Mouse (Mus musculus): ENCODE results near the gene H2al1a. TPM values are rescaled to one million over a fixed set of nuclear protein-coding genes. Genes with fewer than 3 reads are reported as not detected.
"Not testable (repeated sequence)": the region's sequence is repeated elsewhere in the genome, so short reads cannot be mapped to it uniquely, and the experiment has no call there.

H2al1a gene
- polyA plus RNA-seq, 1 experiment: not detected

DNA sequence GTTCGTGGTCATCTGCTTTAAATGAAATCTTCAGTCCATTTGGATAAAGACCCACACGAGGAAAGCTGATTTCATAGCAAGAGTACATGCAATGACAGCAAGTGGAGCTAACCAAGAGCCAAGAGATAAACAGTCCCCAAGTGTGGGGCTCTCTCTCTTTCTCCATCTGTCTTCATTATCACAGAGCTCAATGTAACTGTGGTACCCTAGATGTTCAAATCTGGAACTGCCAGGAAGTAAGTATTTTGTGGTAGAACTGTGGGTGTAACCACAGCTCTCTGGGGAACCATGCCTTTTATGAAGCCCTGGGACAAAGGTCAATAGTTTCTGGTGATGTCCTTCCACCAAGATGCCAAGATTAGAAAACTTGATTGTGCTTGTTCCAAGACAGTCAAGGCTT, 18.3 kb upstream of the H2al1a start:
- H3K4me1 ChIP-seq (ENCODE audit: control insufficient read depth, insufficient read depth, low read length): no peaks in the 10 kb centered on the region
- H3K4me3 ChIP-seq (ENCODE audit: insufficient read depth, low read length): no peak overlapping the region
- H3K27ac ChIP-seq (ENCODE audit: insufficient read depth, low read length): no peak overlapping the region
- TF ChIP-seq POLR2A (IDR thresholded peaks at IDR 0.05; ENCODE audit: low read depth, low read length) (no peak), CTCF (IDR thresholded peaks at IDR 0.05; ENCODE audit: borderline replicate concordance, insufficient read depth, low read length) (no peak)

DNA sequence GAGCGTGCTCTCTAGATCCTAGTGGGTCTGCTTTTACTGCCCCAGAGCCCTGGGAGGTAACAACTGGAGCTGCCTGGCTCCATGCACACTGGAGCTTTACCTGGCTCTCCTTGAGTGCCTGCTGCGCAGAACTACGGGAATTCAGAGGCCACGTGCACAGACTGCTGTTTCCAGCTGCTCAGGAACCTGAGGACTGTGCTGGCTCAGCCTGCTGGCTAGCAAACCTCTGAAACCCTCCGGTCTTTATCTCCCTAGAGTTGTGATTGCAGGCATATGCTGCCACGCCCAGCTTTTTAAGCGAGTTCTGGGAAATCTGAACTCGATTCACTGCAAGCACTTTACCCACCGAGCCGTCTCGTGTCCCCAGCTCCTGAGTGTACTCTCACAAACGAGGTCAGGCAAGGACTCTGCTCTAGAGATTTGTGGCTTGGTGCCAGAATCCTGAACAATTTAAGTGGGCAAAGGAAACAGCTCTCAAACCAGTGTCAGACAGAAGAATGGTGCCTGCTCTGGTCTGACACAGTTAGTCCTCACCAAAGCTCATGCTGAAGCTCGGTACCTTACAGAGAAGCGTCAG, 10.7 kb upstream of the H2al1a start:
- TF ChIP-seq CTCF (IDR thresholded peaks at IDR 0.05; ENCODE audit: borderline replicate concordance, insufficient read depth, low read length) (no peak), POLR2A (IDR thresholded peaks at IDR 0.05; ENCODE audit: low read depth, low read length) (no peak)
- Histone ChIP-seq H3K4me1 (ENCODE audit: control insufficient read depth, insufficient read depth, low read length) (no peaks in the 10 kb centered on the region), H3K4me3 (ENCODE audit: insufficient read depth, low read length) (no peak overlapping the region), H3K27ac (ENCODE audit: insufficient read depth, low read length) (no peak overlapping the region)

DNA sequence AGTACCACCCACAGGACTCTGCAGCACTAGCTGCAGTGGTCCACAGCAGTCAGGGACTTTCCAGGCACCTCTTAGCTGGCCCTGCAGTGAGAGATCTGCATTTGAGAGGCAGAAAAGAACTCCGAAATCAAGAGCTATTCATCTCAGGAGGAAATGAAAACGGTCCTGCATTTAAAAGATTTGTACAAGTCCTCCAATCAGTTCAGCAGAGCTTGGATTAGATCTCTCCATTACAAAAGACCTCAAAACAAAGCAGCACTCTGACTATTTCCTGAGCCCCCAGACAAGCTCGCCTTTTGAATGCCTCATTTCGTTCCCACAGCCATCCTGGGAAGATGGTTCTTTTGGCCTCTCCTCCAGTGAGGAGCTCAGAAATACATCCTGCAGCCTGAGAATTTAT, 9.8 kb upstream of the H2al1a start:
- no peak overlapping the region for H3K27ac ChIP-seq (ENCODE audit: insufficient read depth, low read length)
- TF ChIP-seq POLR2A (IDR thresholded peaks at IDR 0.05; ENCODE audit: low read depth, low read length): no peak
- TF ChIP-seq CTCF (IDR thresholded peaks at IDR 0.05; ENCODE audit: borderline replicate concordance, insufficient read depth, low read length): no peak

DNA sequence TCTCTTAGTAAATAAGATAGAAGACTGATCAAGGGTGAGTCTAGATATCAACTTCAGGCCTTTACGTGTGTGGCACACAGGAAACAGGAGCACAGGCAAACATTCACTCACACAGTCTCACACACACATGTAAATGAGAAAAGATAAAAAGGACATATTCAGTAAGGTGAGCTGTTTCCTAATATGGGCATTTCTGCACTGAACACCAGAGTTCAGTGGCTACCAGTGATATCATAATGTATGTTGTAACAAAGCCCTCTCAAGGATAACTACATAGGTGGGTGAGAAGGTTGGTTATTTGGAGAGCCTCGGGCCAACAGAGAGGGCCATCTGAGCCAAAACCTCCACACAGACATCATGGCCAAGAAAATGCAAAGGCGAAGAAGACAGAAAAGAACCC, 3.1 kb downstream of the H2al1a start, which contains the start of gene H2al1b:
Gene H2al1b (plus strand): TSS at position 301 of the 400 bp plus-strand sequence.
- not testable (repeated sequence) for H3K4me3 ChIP-seq (ENCODE audit: insufficient read depth, low read length); H3K4me1 ChIP-seq (ENCODE audit: control insufficient read depth, insufficient read depth, low read length); H3K27ac ChIP-seq (ENCODE audit: insufficient read depth, low read length)

More for the DNA sequence above, 9.8 kb upstream of the H2al1a start:
- H3K4me3 ChIP-seq (ENCODE audit: insufficient read depth, low read length): no peak overlapping the region
- no peaks in the 10 kb centered on the region for H3K4me1 ChIP-seq (ENCODE audit: control insufficient read depth, insufficient read depth, low read length)

DNA sequence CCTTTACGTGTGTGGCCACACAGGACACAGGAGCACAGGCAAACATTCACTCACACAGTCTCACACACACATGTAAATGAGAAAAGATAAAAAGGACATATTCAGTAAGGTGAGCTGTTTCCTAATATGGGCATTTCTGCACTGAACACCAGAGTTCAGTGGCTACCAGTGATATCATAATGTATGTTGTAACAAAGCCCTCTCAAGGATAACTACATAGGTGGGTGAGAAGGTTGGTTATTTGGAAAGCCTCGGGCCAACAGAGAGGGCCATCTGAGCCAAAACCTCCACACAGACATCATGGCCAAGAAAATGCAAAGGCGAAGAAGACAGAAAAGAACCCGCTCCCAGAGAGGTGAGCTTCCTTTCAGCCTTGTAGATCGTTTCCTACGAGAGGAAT, 6.3 kb downstream of the H2al1a start, which contains the start of gene H2al1c:
Gene H2al1c (plus strand): TSS at position 301 of the 400 bp plus-strand sequence.
- not testable (repeated sequence) for H3K27ac ChIP-seq (ENCODE audit: insufficient read depth, low read length); H3K4me3 ChIP-seq (ENCODE audit: insufficient read depth, low read length); H3K4me1 ChIP-seq (ENCODE audit: control insufficient read depth, insufficient read depth, low read length)

DNA sequence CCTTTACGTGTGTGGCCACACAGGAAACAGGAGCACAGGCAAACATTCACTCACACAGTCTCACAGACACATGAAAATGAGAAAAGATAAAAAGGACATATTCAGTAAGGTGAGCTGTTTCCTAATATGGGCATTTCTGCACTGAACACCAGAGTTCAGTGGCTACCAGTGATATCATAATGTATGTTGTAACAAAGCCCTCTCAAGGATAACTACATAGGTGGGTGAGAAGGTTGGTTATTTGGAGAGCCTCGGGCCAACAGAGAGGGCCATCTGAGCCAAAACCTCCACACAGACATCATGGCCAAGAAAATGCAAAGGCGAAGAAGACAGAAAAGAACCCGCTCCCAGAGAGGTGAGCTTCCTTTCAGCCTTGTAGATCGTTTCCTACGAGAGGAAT, 9.5 kb downstream of the H2al1a start, which contains the start of gene H2al1d:
Gene H2al1d (plus strand): TSS at position 301 of the 400 bp plus-strand sequence.
- H3K27ac ChIP-seq (ENCODE audit: insufficient read depth, low read length); H3K4me3 ChIP-seq (ENCODE audit: insufficient read depth, low read length); H3K4me1 ChIP-seq (ENCODE audit: control insufficient read depth, insufficient read depth, low read length): not testable (repeated sequence)

DNA sequence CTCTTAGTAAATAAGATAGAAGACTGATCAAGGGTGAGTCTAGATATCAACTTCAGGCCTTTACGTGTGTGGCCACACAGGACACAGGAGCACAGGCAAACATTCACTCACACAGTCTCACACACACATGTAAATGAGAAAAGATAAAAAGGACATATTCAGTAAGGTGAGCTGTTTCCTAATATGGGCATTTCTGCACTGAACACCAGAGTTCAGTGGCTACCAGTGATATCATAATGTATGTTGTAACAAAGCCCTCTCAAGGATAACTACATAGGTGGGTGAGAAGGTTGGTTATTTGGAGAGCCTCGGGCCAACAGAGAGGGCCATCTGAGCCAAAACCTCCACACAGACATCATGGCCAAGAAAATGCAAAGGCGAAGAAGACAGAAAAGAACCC, 12.6 kb downstream of the H2al1a start, which contains the start of gene H2al1e:
Gene H2al1e (plus strand): TSS at position 301 of the 400 bp plus-strand sequence.
- not testable (repeated sequence) for H3K27ac ChIP-seq (ENCODE audit: insufficient read depth, low read length); H3K4me3 ChIP-seq (ENCODE audit: insufficient read depth, low read length)

DNA sequence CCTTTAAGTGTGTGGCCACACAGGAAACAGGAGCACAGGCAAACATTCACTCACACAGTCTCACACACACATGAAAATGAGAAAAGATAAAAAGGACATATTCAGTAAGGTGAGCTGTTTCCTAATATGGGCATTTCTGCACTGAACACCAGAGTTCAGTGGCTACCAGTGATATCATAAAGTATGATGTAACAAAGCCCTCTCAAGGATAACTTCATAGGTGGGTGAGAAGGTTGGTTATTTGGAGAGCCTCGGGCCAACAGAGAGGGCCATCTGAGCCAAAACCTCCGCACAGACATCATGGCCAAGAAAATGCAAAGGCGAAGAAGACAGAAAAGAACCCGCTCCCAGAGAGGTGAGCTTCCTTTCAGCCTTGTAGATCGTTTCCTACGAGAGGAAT, 15.8 kb downstream of the H2al1a start, which contains the start of gene H2al1f:
Gene H2al1f (plus strand): TSS at position 301 of the 400 bp plus-strand sequence.
- not testable (repeated sequence) for H3K4me1 ChIP-seq (ENCODE audit: control insufficient read depth, insufficient read depth, low read length); H3K4me3 ChIP-seq (ENCODE audit: insufficient read depth, low read length); H3K27ac ChIP-seq (ENCODE audit: insufficient read depth, low read length)

More for the DNA sequence above, 12.6 kb downstream of the H2al1a start, which contains the start of gene H2al1e:
- H3K4me1 ChIP-seq (ENCODE audit: control insufficient read depth, insufficient read depth, low read length): not testable (repeated sequence)

DNA sequence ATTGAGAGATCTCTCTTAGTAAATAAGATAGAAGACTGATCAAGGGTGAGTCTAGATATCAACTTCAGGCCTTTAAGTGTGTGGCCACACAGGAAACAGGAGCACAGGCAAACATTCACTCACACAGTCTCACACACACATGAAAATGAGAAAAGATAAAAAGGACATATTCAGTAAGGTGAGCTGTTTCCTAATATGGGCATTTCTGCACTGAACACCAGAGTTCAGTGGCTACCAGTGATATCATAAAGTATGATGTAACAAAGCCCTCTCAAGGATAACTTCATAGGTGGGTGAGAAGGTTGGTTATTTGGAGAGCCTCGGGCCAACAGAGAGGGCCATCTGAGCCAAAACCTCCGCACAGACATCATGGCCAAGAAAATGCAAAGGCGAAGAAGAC, 18.9 kb downstream of the H2al1a start, which contains the start of gene H2al1g:
Gene H2al1g (plus strand): TSS at position 301 of the 400 bp plus-strand sequence.
- not testable (repeated sequence) for H3K4me3 ChIP-seq (ENCODE audit: insufficient read depth, low read length); H3K27ac ChIP-seq (ENCODE audit: insufficient read depth, low read length); H3K4me1 ChIP-seq (ENCODE audit: control insufficient read depth, insufficient read depth, low read length)

DNA sequence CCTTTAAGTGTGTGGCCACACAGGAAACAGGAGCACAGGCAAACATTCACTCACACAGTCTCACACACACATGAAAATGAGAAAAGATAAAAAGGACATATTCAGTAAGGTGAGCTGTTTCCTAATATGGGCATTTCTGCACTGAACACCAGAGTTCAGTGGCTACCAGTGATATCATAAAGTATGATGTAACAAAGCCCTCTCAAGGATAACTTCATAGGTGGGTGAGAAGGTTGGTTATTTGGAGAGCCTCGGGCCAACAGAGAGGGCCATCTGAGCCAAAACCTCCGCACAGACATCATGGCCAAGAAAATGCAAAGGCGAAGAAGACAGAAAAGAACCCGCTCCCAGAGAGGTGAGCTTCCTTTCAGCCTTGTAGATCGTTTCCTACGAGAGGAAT, 22.1 kb downstream of the H2al1a start, which contains the start of gene H2al1h:
Gene H2al1h (plus strand): TSS at position 301 of the 400 bp plus-strand sequence.
- not testable (repeated sequence) for H3K4me1 ChIP-seq (ENCODE audit: control insufficient read depth, insufficient read depth, low read length); H3K27ac ChIP-seq (ENCODE audit: insufficient read depth, low read length); H3K4me3 ChIP-seq (ENCODE audit: insufficient read depth, low read length)

DNA sequence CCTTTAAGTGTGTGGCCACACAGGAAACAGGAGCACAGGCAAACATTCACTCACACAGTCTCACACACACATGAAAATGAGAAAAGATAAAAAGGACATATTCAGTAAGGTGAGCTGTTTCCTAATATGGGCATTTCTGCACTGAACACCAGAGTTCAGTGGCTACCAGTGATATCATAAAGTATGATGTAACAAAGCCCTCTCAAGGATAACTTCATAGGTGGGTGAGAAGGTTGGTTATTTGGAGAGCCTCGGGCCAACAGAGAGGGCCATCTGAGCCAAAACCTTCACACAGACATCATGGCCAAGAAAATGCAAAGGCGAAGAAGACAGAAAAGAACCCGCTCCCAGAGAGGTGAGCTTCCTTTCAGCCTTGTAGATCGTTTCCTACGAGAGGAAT, 25.3 kb downstream of the H2al1a start, which contains the start of gene H2al1i:
Gene H2al1i (plus strand): TSS at position 301 of the 400 bp plus-strand sequence.
- H3K27ac ChIP-seq (ENCODE audit: insufficient read depth, low read length); H3K4me1 ChIP-seq (ENCODE audit: control insufficient read depth, insufficient read depth, low read length); H3K4me3 ChIP-seq (ENCODE audit: insufficient read depth, low read length): not testable (repeated sequence)

DNA sequence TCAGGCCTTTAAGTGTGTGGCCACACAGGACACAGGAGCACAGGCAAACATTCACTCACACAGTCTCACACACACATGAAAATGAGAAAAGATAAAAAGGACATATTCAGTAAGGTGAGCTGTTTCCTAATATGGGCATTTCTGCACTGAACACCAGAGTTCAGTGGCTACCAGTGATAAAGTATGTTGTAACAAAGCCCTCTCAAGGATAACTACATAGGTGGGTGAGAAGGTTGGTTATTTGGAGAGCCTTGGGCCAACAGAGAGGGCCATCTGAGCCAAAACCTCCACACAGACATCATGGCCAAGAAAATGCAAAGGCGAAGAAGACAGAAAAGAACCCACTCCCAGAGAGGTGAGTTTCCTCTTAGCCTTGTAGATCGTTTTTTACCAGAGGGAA, 28.5 kb downstream of the H2al1a start, which contains the start of gene H2al1j:
Gene H2al1j (plus strand): TSS at position 301 of the 400 bp plus-strand sequence.
- not testable (repeated sequence) for H3K4me3 ChIP-seq (ENCODE audit: insufficient read depth, low read length); H3K4me1 ChIP-seq (ENCODE audit: control insufficient read depth, insufficient read depth, low read length); H3K27ac ChIP-seq (ENCODE audit: insufficient read depth, low read length)

All from embryonic fibroblast, embryonic 13.5 days (primary cell).